Mouse (Mus musculus) cerebellum, adult 2 months (tissue): ENCODE data around the gene Ank3.

Source experiments
- CTCF ChIP-seq: fragments of 200-500 bp; IDR thresholded peaks from 2 replicates; pipeline ENCODE4 v1.5.1; 2011; ENCODE audit warnings: low read depth, mild to moderate bottlenecking, control low read depth, low read length, moderate library complexity, borderline replicate concordance; ENCODE audit not compliant: insufficient read depth
- POLR2A ChIP-seq: fragments of 200-500 bp; IDR thresholded peaks from 2 replicates; pipeline ENCODE4 v1.6.1; 2011; ENCODE audit warnings: low read length, control low read depth, borderline replicate concordance; ENCODE audit not compliant: insufficient read depth

DNA sequence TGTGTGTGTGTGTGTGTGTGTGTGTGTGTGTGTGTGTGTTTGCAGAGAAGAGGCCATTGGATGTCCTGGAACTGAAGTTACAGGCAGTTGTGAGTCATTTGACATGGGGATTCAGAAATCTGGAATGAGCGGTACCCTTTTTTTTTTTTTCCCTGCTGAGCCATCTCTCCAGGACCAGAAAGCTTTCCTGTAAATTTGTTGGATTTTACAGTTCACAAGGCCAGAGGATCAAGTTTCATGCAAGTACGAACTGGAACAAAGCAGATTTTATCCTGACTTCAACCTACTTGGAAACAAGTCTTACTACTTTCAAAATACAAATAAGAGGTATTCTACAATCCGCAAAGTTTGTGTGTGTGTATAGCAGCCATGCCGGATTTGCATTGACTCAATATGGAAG lies 123.4 kb downstream of the Ank3 start:
- no peak for TF ChIP-seq CTCF
- no peak for TF ChIP-seq POLR2A
